Mouse (Mus musculus): ENCODE results near the gene Asic2.

- TF ChIP-seq CTCF (IDR thresholded peaks at IDR 0.05; ENCODE audit: borderline replicate concordance, insufficient read depth, low read depth, low read length) (no peak), POLR2A (IDR thresholded peaks at IDR 0.05; ENCODE audit: borderline replicate concordance, insufficient read depth, low read length) (no peak)
Observed at GRCm38 (mm10) chr11:82010115-82010514, 41.9 kb upstream of the Asic2 start.
